Mouse (Mus musculus): Measurements from ENCODE around the gene Aatf.

The Aatf gene

GRCm38 (mm10) chr11:84513171-84514116 is at the start of gene Aatf:
Gene Aatf, minus strand, starts transcription at chr11:84513522.
- peak; percentile 93 for DNase-seq (ENCODE audit: low spot score)

GRCm38 (mm10) chr11:84562758-84563347 is 49.5 kb upstream of the Aatf start:
- DNase-seq (ENCODE audit: low spot score): no peak

GRCm38 (mm10) chr11:84561546-84561945 is 48.2 kb upstream of the Aatf start:
- no peak for DNase-seq (ENCODE audit: low spot score)

- no peak for DNase-seq (ENCODE audit: low spot score)
These were observed 40.6 kb upstream of the Aatf start for GRCm38 (mm10) chr11:84553821-84554450.

- no peak for DNase-seq (ENCODE audit: low spot score)
These were observed 38.0 kb upstream of the Aatf start for GRCm38 (mm10) chr11:84551296-84551695.

- DNase-seq (ENCODE audit: low spot score): no peak
These were observed 36.0 kb upstream of the Aatf start for GRCm38 (mm10) chr11:84549258-84549791.

- no peak for DNase-seq (ENCODE audit: low spot score)
These were observed 35.0 kb upstream of the Aatf start for GRCm38 (mm10) chr11:84548293-84548692.

- DNase-seq (ENCODE audit: low spot score): no peak
These were observed 26.7 kb upstream of the Aatf start for GRCm38 (mm10) chr11:84539981-84540380.

GRCm38 (mm10) chr11:84529797-84530703 is 16.7 kb upstream of the Aatf start:
- DNase-seq (ENCODE audit: low spot score): no peak

- DNase-seq (ENCODE audit: low spot score): no peak
These were observed 15.9 kb upstream of the Aatf start for GRCm38 (mm10) chr11:84529143-84529755.

GRCm38 (mm10) chr11:84526976-84527860 is 13.9 kb upstream of the Aatf start:
- no peak for DNase-seq (ENCODE audit: low spot score)

GRCm38 (mm10) chr11:84526451-84526850 is 13.1 kb upstream of the Aatf start:
- no peak for DNase-seq (ENCODE audit: low spot score)

GRCm38 (mm10) chr11:84525421-84526274 is 12.3 kb upstream of the Aatf start, which contains the start of gene Lhx1:
Gene Lhx1, minus strand, starts transcription at chr11:84525535.
- no peak for DNase-seq (ENCODE audit: low spot score)

- DNase-seq (ENCODE audit: low spot score): no peak
These were observed 11.4 kb upstream of the Aatf start for GRCm38 (mm10) chr11:84524511-84525270.

- no peak for DNase-seq (ENCODE audit: low spot score)
These were observed 10.7 kb upstream of the Aatf start for GRCm38 (mm10) chr11:84523841-84524510.

GRCm38 (mm10) chr11:84523321-84523831 is 10.1 kb upstream of the Aatf start:
- no peak for DNase-seq (ENCODE audit: low spot score)

- DNase-seq (ENCODE audit: low spot score): peak; percentile 78
These were observed 9.4 kb upstream of the Aatf start for GRCm38 (mm10) chr11:84522577-84523320.

Measured in ovary, adult 18-20 months (tissue).